Mouse (Mus musculus) spleen, adult 2 months (tissue): ENCODE data around the gene Pepd.

Experiments
- CTCF ChIP-seq: fragments of 200-500 bp; IDR thresholded peaks from 2 replicates; pipeline ENCODE4 v1.5.1; 2011; ENCODE audit warnings: mild to moderate bottlenecking, inconsistent platforms; ENCODE audit not compliant: insufficient read depth, insufficient read length, insufficient replicate concordance; ENCODE audit errors: extremely low read depth
- POLR2A ChIP-seq: fragments of 200-500 bp; IDR thresholded peaks from 2 replicates; pipeline ENCODE4 v1.6.1; 2011; ENCODE audit warnings: low read depth, low read length, inconsistent platforms

DNA sequence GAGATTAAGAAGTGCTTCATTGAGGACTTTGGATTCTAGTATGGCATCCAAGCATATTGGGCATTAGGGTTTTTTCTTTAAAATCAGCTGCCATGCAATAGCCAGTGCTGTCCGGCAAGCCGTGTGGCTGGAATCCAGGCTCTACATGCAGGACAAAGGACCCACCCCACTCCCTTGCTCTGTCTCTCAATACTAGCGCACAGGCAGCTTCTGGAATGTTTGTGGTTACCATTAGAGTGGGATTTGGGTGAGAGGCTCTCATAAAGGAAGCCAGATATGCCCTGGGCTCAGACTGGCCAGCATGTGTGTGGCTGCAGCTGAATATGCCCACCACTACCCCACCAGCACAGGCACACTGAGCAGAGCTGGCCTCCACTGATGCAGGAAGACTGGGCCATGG, 117.5 kb downstream of the Pepd start:
- TF ChIP-seq CTCF, result no peak
- TF ChIP-seq POLR2A, result no peak
